Mouse (Mus musculus) thymus, postnatal 4 days (tissue): ENCODE results near the gene Fam117b.

Experiments used
- DNase-seq: peaks from one replicate; pipeline ENCODE4 v3.0.0; 2021

The Fam117b gene

GRCm38 (mm10) chr1:59913869-59914225 lies 1.0 kb downstream of the Fam117b start:
- DNase-seq = no peak

- DNase-seq = no peak
Observed at GRCm38 (mm10) chr1:59914799-59915198, 2.0 kb downstream of the Fam117b start.

GRCm38 (mm10) chr1:59915843-59916610 lies 3.2 kb downstream of the Fam117b start:
- DNase-seq = no peak

- DNase-seq = peak; percentile 20
Observed at GRCm38 (mm10) chr1:59917401-59917800, 4.6 kb downstream of the Fam117b start.

GRCm38 (mm10) chr1:59918075-59918474 lies 5.3 kb downstream of the Fam117b start:
- no peak for DNase-seq

- no peak for DNase-seq
Observed at GRCm38 (mm10) chr1:59923201-59923600, 10.4 kb downstream of the Fam117b start.

- DNase-seq = no peak
Observed at GRCm38 (mm10) chr1:59923673-59924072, 10.9 kb downstream of the Fam117b start.

- no peak for DNase-seq
Observed at GRCm38 (mm10) chr1:59924411-59924810, 11.6 kb downstream of the Fam117b start.

GRCm38 (mm10) chr1:59926021-59926672 lies 13.3 kb downstream of the Fam117b start:
- DNase-seq = no peak

GRCm38 (mm10) chr1:59927131-59927680 lies 14.4 kb downstream of the Fam117b start:
- no peak for DNase-seq

GRCm38 (mm10) chr1:59930926-59931325 lies 18.1 kb downstream of the Fam117b start:
- no peak for DNase-seq

- no peak for DNase-seq
Observed at GRCm38 (mm10) chr1:59932991-59933390, 20.2 kb downstream of the Fam117b start.

GRCm38 (mm10) chr1:59941063-59941462 lies 28.3 kb downstream of the Fam117b start:
- DNase-seq = no peak

GRCm38 (mm10) chr1:59942057-59942790 lies 29.4 kb downstream of the Fam117b start:
- no peak for DNase-seq

GRCm38 (mm10) chr1:59943825-59944224 lies 31.0 kb downstream of the Fam117b start:
- no peak for DNase-seq

GRCm38 (mm10) chr1:59945969-59946368 lies 33.2 kb downstream of the Fam117b start:
- DNase-seq = no peak

- DNase-seq = no peak
Observed at GRCm38 (mm10) chr1:59947509-59947908, 34.7 kb downstream of the Fam117b start.

GRCm38 (mm10) chr1:59957206-59957605 lies 44.4 kb downstream of the Fam117b start:
- DNase-seq = peak; percentile 19

GRCm38 (mm10) chr1:59959941-59960340 lies 47.1 kb downstream of the Fam117b start:
- DNase-seq = no peak

- DNase-seq = no peak
Observed at GRCm38 (mm10) chr1:59966171-59966785, 53.5 kb downstream of the Fam117b start.

- DNase-seq = peak; percentile 63
Observed at GRCm38 (mm10) chr1:59967291-59967690, 54.5 kb downstream of the Fam117b start.

GRCm38 (mm10) chr1:59986626-59987025 lies 73.8 kb downstream of the Fam117b start:
- DNase-seq = no peak
